Mouse (Mus musculus): ENCODE measurements around the gene Iltifb.
"Not testable (repeated sequence)": the region's sequence is repeated elsewhere in the genome, so short reads cannot be mapped to it uniquely, and the experiment has no call there.

Gene Iltifb

DNA sequence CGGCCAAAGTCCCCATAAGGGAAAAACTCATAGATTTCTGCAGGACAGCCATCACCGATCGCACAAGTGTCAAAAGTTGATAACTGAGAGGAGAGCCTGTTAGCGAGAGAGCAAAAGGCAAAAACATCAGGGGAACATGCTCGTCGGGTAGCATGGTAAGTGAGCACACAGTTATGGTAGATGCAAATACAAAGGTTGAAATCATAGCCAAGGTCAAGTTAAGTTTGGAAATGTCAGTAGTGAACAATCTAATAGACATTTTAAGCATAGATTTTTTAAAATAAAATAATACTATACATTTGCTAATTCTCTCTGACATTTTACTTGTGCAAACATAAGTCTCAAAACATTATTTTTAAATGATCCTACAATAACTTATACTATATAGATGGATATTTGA lies at the start of gene Iltifb:
Iltifb (minus strand) TSS at position 101 of the 400 bp plus-strand sequence.
- DNase-seq (ENCODE audit: low spot score), result no peak

DNA sequence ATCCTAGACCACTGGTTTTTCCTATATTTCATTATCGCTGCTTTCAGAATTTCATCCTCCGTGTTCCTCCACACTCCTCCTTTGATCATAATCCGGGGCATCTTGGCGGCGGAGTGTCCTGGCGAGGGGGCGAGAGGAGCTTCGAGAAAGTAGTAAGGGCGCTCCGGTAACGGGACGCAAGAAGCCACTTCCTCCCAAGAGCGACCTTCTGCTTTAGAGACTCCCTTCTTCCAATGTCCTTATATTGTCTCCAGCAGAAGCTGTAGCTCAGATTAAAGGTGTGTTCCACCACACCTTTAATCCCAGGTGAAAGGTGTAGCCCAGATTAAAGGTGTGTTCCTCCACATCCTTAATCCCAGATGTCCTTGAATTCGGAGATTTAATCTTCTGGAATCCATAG lies 48.3 kb upstream of the Iltifb start, which contains the start of gene Gm9046:
Gm9046 (minus strand) TSS at position 101 of the 400 bp plus-strand sequence.
- DNase-seq (ENCODE audit: low spot score), result not testable (repeated sequence)

DNA sequence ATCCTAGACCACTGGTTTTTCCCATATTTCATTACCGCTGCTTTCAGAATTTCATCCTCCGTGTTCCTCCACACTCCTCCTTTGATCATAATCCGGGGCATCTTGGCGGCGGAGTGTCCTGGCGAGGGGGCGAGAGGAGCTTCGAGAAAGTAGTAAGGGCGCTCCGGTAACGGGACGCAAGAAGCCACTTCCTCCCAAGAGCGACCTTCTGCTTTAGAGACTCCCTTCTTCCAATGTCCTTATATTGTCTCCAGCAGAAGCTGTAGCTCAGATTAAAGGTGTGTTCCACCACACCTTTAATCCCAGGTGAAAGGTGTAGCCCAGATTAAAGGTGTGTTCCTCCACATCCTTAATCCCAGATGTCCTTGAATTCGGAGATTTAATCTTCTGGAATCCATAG lies 42.9 kb upstream of the Iltifb start, which contains the start of gene Gm9045:
Gm9045 (minus strand) TSS at position 101 of the 400 bp plus-strand sequence.
- DNase-seq (ENCODE audit: low spot score), result not testable (repeated sequence)

DNA sequence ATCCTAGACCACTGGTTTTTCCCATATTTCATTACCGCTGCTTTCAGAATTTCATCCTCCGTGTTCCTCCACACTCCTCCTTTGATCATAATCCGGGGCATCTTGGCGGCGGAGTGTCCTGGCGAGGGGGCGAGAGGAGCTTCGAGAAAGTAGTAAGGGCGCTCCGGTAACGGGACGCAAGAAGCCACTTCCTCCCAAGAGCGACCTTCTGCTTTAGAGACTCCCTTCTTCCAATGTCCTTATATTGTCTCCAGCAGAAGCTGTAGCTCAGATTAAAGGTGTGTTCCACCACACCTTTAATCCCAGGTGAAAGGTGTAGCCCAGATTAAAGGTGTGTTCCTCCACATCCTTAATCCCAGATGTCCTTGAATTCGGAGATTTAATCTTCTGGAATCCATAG lies 37.5 kb upstream of the Iltifb start, which contains the start of gene Gm9044:
Gm9044 (minus strand) TSS at position 101 of the 400 bp plus-strand sequence.
- DNase-seq (ENCODE audit: low spot score), result not testable (repeated sequence)

DNA sequence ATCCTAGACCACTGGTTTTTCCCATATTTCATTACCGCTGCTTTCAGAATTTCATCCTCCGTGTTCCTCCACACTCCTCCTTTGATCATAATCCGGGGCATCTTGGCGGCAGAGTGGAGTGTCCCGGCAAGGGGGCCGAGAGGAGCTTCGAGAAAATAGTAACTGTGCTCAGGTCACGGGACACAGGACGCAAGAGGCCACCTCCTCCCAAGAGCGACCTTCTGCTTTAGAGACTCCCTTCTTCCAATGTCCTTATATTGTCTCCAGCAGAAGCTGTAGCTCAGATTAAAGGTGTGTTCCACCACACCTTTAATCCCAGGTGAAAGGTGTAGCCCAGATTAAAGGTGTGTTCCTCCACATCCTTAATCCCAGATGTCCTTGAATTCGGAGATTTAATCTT lies 32.0 kb upstream of the Iltifb start, which contains the start of gene Gm9040:
Gm9040 (minus strand) TSS at position 101 of the 400 bp plus-strand sequence.
- not testable (repeated sequence) for DNase-seq (ENCODE audit: low spot score)

DNA sequence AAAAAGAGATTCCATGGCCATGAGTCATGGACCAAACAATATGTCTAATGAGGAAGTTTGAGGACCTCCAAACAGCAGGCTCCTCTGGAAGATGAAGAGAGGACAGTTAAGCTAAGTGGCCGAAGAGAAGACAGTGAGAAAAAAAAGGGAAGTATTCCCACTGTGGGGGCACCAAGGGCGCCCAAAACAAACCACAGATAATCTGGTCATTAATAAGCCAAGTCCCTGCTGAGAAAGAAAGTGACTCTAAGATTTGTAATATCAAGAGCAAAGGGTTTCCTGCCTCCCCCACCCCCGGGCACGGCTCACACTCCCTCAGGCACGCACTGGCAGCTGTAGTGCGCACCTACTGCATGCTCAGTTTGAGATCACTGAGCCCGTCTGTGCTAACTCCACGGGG lies 24.2 kb upstream of the Iltifb start:
- DNase-seq (ENCODE audit: low spot score), result no peak

DNA sequence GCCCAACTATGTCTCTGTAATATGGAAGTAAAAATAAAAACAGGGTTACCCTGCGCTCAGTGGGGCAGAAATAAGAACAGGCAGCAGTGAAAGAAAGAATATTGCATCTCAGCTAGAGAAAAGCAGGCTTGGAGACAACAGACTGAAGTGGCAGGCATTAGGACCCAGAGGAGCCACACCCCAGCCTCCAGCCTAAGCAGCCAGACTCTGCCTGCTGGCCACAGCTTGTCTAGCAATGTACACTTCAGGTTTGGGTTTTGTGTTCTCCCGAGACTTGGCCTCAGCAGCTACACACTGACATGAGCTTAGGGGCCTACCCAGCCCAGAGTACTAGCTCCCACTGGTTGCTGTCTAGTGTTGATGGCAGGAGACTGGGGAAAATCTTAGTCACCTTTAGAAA lies 7.3 kb upstream of the Iltifb start:
- DNase-seq (ENCODE audit: low spot score), result not testable (repeated sequence)

DNA sequence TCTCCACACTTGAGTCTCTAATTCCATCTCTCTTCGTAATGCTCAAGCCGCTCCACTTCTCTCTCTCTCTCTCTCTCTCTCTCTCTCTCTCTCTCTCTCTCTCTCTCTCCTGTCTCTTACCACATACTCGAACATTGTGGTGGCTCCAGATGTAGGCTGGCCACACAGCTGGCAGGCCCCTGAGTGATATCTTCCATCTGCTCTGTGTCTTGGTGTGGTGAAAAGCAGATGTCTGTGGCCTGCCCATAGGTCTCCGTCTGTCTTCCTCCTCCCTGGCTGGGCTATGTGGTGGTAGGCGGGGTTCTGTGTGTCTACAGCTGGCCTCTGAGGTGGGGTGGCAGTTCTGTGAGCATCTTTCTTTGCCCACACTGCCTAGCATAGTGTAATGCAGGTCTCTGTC lies 11.8 kb downstream of the Iltifb start:
- DNase-seq (ENCODE audit: low spot score), result not testable (repeated sequence)

DNA sequence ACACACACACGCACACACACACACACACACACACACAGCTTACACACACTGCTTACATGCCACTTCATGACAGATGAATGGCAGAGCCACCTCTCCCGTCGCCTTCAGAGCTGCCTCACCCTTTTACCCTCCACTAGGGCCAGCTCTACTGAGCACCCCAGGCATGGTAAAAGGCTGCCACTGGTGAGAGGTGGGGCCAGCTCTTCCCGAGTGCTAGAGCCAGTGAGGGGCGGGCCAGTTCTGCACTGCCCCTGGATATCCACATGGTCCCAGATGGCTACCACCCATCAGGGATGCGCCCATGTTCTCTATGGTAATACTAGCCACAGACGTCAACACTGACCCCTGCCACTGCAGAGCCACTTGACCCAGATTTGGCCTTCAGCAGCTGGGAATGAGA lies 12.3 kb downstream of the Iltifb start:
- DNase-seq (ENCODE audit: low spot score), result not testable (repeated sequence)

DNA sequence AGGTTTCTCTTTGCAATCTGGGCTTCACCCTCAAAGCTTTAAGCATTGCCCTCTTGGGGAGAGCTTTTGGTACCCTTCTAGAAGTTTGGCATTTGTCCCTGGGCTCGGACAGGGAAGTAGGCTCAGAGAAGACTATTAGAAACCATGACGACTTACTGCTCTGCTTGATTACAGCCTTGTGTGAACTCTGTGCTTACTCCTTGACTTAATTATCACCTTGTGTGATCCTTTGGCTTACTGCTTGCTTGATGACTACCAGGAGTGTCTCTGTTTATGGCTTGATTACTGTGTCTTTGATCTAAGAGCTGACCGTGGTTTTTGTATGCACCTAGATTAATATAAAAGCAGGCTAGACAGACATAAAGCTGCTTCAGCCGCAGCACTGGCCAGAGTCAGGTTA lies 16.8 kb downstream of the Iltifb start:
- DNase-seq (ENCODE audit: low spot score), result not testable (repeated sequence)

DNA sequence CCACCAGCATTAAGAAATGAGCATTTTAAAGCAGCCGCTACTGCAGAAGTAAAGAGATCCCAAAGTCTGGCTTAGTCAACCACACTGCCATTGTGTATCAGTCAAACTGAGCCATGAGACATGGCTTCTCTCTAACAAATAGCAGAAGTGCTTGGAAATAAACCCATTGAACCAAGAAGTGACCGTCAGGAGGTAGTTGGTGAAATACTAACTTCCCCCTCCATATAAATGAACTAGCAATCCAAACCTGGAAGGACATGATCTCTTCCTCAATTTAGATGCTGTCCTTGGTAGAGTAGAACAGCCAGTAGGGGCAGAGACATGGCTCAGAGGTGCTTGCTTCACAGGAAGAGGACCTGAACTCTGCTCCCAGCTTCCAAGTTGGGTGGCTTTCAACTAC lies 23.4 kb downstream of the Iltifb start:
- not testable (repeated sequence) for DNase-seq (ENCODE audit: low spot score)

DNA sequence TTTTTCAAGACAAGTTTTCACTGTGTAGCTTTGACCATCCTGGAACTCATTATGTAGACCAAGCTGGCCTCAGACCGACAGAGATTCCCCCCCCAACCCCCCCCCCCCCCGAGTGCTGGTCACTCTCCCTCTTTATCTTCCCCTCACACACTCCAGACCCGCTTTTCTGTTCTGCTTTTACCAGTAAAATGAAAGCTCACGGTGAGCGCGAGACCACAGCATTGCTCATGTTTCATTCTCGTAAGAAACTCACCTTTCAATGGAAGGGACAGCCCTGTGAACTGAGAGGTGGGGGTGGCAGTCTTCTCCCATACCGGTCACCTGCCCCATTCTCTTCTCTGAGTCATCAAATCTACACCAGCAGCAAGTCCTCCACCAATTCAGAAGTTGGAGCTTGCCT lies 26.0 kb downstream of the Iltifb start:
- not testable (repeated sequence) for DNase-seq (ENCODE audit: low spot score)

DNA sequence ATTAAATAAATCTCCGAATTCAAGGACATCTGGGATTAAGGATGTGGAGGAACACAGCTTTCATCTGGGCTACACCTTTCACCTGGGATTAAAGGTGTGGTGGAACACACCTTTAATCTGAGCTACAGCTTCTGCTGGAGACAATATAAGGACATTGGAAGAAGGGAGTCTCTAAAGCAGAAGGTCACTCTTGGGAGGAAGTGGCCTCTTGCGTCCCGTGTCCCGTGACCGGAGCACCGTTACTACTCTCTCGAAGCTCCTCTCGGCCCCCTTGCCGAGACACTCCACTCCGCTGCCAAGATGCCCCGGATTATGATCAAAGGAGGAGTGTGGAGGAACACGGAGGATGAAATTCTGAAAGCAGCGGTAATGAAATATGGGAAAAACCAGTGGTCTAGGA lies 36.5 kb downstream of the Iltifb start, which contains the start of gene Gm32802:
Gm32802 (plus strand) TSS at position 301 of the 400 bp plus-strand sequence.
- DNase-seq (ENCODE audit: low spot score), result not testable (repeated sequence)

DNA sequence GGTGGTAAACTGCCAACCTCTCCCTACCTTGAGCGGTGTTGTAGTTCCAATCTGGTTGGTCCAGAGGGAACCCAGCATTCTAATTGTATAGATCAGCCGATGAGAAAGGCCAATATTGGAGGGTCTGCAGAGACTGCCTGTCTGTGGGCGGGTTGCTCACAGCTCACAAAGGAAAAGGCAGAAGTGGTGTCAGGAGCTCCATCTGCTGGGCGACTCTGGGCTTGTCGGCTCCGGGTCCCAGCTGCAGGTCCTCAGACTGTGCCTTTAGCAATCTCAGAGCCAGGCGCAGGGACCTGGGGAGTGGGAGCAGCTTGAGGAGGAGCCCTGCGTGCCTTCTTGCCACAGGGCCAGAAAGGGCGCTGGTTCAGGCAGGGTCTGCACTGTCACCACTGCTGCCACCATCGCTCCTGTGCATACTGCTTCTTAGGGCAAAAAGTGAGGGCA lies 44.0 kb downstream of the Iltifb start:
- DNase-seq (ENCODE audit: low spot score), result no peak

DNA sequence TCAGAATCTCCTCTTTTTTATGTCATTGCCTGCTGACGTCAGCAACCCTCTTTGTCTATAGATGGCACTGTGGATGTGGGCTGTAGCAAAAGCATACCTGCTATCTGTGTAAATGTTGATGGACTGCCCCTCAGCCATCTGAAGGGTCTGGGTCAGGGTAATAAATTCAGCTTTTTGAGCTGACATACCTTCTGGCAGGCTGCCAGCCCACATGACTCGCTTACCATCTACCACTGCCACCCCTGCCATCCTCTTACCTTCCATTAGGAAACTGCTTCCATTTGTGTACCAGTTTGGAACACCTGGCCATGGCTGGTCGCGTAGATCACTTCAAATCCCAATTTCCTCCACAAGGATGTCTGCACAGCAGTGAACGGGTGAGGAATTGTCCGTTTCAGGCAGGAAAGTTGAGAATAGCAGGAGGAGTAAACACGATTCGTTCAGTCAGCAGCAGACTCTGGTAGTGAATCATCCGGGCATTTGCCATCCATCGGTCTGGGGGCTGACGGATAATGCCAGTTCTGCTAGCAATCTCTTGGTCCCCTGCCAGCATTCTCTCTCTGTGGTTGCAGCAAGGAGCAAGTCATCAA lies 45.7 kb downstream of the Iltifb start:
- DNase-seq (ENCODE audit: low spot score), result not testable (repeated sequence)

DNA sequence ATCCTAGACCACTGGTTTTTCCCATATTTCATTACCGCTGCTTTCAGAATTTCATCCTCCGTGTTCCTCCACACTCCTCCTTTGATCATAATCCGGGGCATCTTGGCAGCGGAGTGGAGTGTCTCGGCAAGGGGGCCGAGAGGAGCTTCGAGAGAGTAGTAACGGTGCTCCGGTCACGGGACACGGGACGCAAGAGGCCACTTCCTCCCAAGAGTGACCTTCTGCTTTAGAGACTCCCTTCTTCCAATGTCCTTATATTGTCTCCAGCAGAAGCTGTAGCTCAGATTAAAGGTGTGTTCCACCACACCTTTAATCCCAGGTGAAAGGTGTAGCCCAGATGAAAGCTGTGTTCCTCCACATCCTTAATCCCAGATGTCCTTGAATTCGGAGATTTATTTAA lies 54.2 kb downstream of the Iltifb start, which contains the start of gene Gm32717:
Gm32717 (minus strand) TSS at position 101 of the 400 bp plus-strand sequence.
- DNase-seq (ENCODE audit: low spot score), result not testable (repeated sequence)

All from spleen, adult 12 weeks (tissue).